Mouse (Mus musculus): ENCODE measurements around the gene Ccnq. TPM values are rescaled to one million over a fixed set of nuclear protein-coding genes. Genes with fewer than 3 reads are reported as not detected.
"Not testable (repeated sequence)": the region's sequence is repeated elsewhere in the genome, so short reads cannot be mapped to it uniquely, and the experiment has no call there.

Gene Ccnq
- polyA plus RNA-seq, 1 experiment: 56.9 TPM

- no peak overlapping the region for H3K4me3 ChIP-seq (ENCODE audit: insufficient read depth, low read depth, low read length)
- H3K27me3 ChIP-seq (replicated peaks; ENCODE audit: control insufficient read depth, insufficient read depth, low read length): no peaks in the 10 kb centered on the region
- peaks cover 5% of the 10 kb centered on the region; the same call in 1 of the 2 replicates for H3K4me1 ChIP-seq (ENCODE audit: control insufficient read depth, insufficient read depth, low read length)
- no peaks in the 10 kb centered on the region for H3K36me3 ChIP-seq (ENCODE audit: control insufficient read depth, insufficient read depth, low read length)
- TF ChIP-seq POLR2A (IDR thresholded peaks at IDR 0.05; ENCODE audit: low read depth, low read length) (no peak), CTCF (conservative IDR thresholded peaks at IDR 0.05; ENCODE audit: insufficient read depth, insufficient read length, low read depth, low read length) (no peak)
- no peak overlapping the region for H3K27ac ChIP-seq (ENCODE audit: insufficient read depth, low read depth, low read length)
- no peak for DNase-seq
- WGBS: 89% methylated on average over 9 of the region's 9 CpGs
These were observed 9.6 kb upstream of the Ccnq start for GRCm38 (mm10) chr11:78761086-78761485.

GRCm38 (mm10) chr11:78755299-78755698 lies 3.8 kb upstream of the Ccnq start:
- DNase-seq: no peak
- Histone ChIP-seq H3K36me3 (ENCODE audit: control insufficient read depth, insufficient read depth, low read length) (no peaks in the 10 kb centered on the region), H3K27ac (ENCODE audit: insufficient read depth, low read depth, low read length) (no peak overlapping the region), H3K4me1 (ENCODE audit: control insufficient read depth, insufficient read depth, low read length) (0 out of 2 replicates have a peak, but pooled peaks cover 2% of the 10 kb centered on the region), H3K27me3 (replicated peaks; ENCODE audit: control insufficient read depth, insufficient read depth, low read length) (no peaks in the 10 kb centered on the region), H3K4me3 (ENCODE audit: insufficient read depth, low read depth, low read length) (no peak overlapping the region)
- TF ChIP-seq CTCF (conservative IDR thresholded peaks at IDR 0.05; ENCODE audit: insufficient read depth, insufficient read length, low read depth, low read length): no peak
- no peak for TF ChIP-seq POLR2A (IDR thresholded peaks at IDR 0.05; ENCODE audit: low read depth, low read length)
- WGBS: 59% methylated on average over 1 of the region's 1 CpGs

GRCm38 (mm10) chr11:78754177-78754576 lies 2.6 kb upstream of the Ccnq start:
- not testable (repeated sequence) for H3K36me3 ChIP-seq (ENCODE audit: control insufficient read depth, insufficient read depth, low read length); DNase-seq; H3K4me3 ChIP-seq (ENCODE audit: insufficient read depth, low read depth, low read length); H3K4me1 ChIP-seq (ENCODE audit: control insufficient read depth, insufficient read depth, low read length); H3K27me3 ChIP-seq (replicated peaks; ENCODE audit: control insufficient read depth, insufficient read depth, low read length); H3K27ac ChIP-seq (ENCODE audit: insufficient read depth, low read depth, low read length)
- WGBS: 79% methylated on average over 1 of the region's 1 CpGs

DNA sequence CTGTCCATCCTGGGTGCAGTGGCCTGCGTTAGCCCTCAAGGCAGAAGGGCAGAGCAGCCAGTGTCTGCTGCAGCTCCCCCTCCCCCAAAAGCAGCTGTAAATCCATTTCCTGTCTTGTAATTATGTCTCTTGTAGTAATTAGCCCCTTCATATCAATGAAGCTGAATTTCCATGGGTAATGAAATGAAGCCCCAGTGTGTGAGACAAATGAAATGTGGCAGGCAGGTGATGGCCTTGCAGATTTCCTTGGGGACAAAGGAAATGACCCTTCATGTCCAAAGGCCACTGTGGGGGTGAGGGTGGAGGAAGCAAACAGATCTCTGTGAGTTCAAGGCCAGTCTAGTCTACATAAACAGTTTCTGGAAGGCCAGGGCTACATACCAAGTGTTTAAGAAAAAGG lies 1.7 kb upstream of the Ccnq start:
- 0 out of 2 replicates have a peak, but pooled peaks cover 2% of the 10 kb centered on the region for H3K4me1 ChIP-seq (ENCODE audit: control insufficient read depth, insufficient read depth, low read length)
- DNase-seq: no peak
- no peak for TF ChIP-seq POLR2A (IDR thresholded peaks at IDR 0.05; ENCODE audit: low read depth, low read length)
- TF ChIP-seq CTCF (conservative IDR thresholded peaks at IDR 0.05; ENCODE audit: insufficient read depth, insufficient read length, low read depth, low read length): no peak
- no peaks in the 10 kb centered on the region for H3K27me3 ChIP-seq (replicated peaks; ENCODE audit: control insufficient read depth, insufficient read depth, low read length)
- no peak overlapping the region for H3K27ac ChIP-seq (ENCODE audit: insufficient read depth, low read depth, low read length)
- no peak overlapping the region for H3K4me3 ChIP-seq (ENCODE audit: insufficient read depth, low read depth, low read length)
- WGBS: 61% methylated on average over 1 of the region's 1 CpGs
- H3K36me3 ChIP-seq (ENCODE audit: control insufficient read depth, insufficient read depth, low read length): no peaks in the 10 kb centered on the region

DNA sequence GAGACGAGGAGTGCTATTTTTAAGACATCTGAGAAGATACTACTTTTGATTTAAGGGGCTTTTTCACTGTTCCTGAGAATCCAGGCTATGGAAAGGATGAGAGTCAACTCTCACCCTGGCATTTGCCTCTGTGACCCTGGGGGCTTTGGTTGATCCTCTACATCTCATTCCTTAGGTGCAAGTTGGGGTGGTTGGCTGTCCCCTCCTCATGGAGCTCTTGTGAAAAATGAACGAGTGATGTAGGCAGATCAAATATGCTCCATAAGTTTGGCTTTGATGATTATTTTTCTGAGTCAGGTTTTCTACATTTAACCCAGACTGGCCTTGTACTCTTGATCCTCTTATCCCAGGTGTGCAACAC lies 294 bp upstream of the Ccnq start:
- WGBS: 3% methylated on average over 2 of the region's 2 CpGs
- 0 out of 2 replicates have a peak, but pooled peaks cover 2% of the 10 kb centered on the region for H3K4me1 ChIP-seq (ENCODE audit: control insufficient read depth, insufficient read depth, low read length)
- DNase-seq: no peak
- no peak for TF ChIP-seq POLR2A (IDR thresholded peaks at IDR 0.05; ENCODE audit: low read depth, low read length)
- no peak for TF ChIP-seq CTCF (conservative IDR thresholded peaks at IDR 0.05; ENCODE audit: insufficient read depth, insufficient read length, low read depth, low read length)
- H3K36me3 ChIP-seq (ENCODE audit: control insufficient read depth, insufficient read depth, low read length): no peaks in the 10 kb centered on the region
- no peak overlapping the region for H3K27ac ChIP-seq (ENCODE audit: insufficient read depth, low read depth, low read length)
- peak overlapping the region; percentile 92 for H3K4me3 ChIP-seq (ENCODE audit: insufficient read depth, low read depth, low read length)
- H3K27me3 ChIP-seq (replicated peaks; ENCODE audit: control insufficient read depth, insufficient read depth, low read length): no peaks in the 10 kb centered on the region

GRCm38 (mm10) chr11:78746264-78746663 lies 5.3 kb downstream of the Ccnq start:
- no peaks in the 10 kb centered on the region for H3K36me3 ChIP-seq (ENCODE audit: control insufficient read depth, insufficient read depth, low read length)
- H3K27ac ChIP-seq (ENCODE audit: insufficient read depth, low read depth, low read length): no peak overlapping the region
- TF ChIP-seq POLR2A (IDR thresholded peaks at IDR 0.05; ENCODE audit: low read depth, low read length) (no peak), CTCF (conservative IDR thresholded peaks at IDR 0.05; ENCODE audit: insufficient read depth, insufficient read length, low read depth, low read length) (no peak)
- no peak for DNase-seq
- H3K27me3 ChIP-seq (replicated peaks; ENCODE audit: control insufficient read depth, insufficient read depth, low read length): no peaks in the 10 kb centered on the region
- no peak overlapping the region for H3K4me3 ChIP-seq (ENCODE audit: insufficient read depth, low read depth, low read length)
- H3K4me1 ChIP-seq (ENCODE audit: control insufficient read depth, insufficient read depth, low read length): no peaks in the 10 kb centered on the region
- WGBS: 89% methylated on average over 7 of the region's 7 CpGs

GRCm38 (mm10) chr11:78745475-78745874 lies 6.1 kb downstream of the Ccnq start:
- DNase-seq: peak; percentile 18
- 51% methylated on average over 4 of the region's 4 CpGs for WGBS
- H3K27ac ChIP-seq (ENCODE audit: insufficient read depth, low read depth, low read length): no peak overlapping the region

DNA sequence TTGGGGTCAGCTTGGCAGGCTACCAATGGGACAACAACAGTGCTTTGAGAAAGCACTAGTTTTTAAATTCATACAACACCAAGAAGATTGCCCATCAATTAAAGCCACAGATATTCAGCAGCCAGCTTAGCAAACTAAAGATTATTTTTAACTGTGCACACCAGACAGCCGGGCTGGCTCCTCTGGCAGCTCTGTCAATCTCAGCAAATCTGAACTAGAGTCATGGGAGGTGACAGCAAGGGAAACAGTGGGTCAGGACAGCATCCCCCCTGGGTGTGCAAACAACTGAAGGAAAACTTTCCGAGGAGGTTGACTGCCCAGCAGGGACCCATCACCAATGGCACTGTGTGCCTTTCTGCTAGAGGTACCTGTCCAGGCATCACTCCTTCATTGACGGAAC lies 9.1 kb downstream of the Ccnq start:
- H3K36me3 ChIP-seq (ENCODE audit: control insufficient read depth, insufficient read depth, low read length): no peaks in the 10 kb centered on the region
- H3K27me3 ChIP-seq (replicated peaks; ENCODE audit: control insufficient read depth, insufficient read depth, low read length): no peaks in the 10 kb centered on the region
- DNase-seq: no peak
- H3K4me1 ChIP-seq (ENCODE audit: control insufficient read depth, insufficient read depth, low read length): no peaks in the 10 kb centered on the region
- no peak overlapping the region for H3K27ac ChIP-seq (ENCODE audit: insufficient read depth, low read depth, low read length)
- TF ChIP-seq CTCF (conservative IDR thresholded peaks at IDR 0.05; ENCODE audit: insufficient read depth, insufficient read length, low read depth, low read length) (no peak), POLR2A (IDR thresholded peaks at IDR 0.05; ENCODE audit: low read depth, low read length) (no peak)
- H3K4me3 ChIP-seq (ENCODE audit: insufficient read depth, low read depth, low read length): no peak overlapping the region
- WGBS: 74% methylated on average over 3 of the region's 3 CpGs

More at GRCm38 (mm10) chr11:78745475-78745874, 6.1 kb downstream of the Ccnq start:
- Histone ChIP-seq H3K4me3 (ENCODE audit: insufficient read depth, low read depth, low read length) (no peak overlapping the region), H3K27me3 (replicated peaks; ENCODE audit: control insufficient read depth, insufficient read depth, low read length) (no peaks in the 10 kb centered on the region), H3K4me1 (ENCODE audit: control insufficient read depth, insufficient read depth, low read length) (no peaks in the 10 kb centered on the region), H3K36me3 (ENCODE audit: control insufficient read depth, insufficient read depth, low read length) (no peaks in the 10 kb centered on the region)
- TF ChIP-seq POLR2A (IDR thresholded peaks at IDR 0.05; ENCODE audit: low read depth, low read length) (no peak), CTCF (conservative IDR thresholded peaks at IDR 0.05; ENCODE audit: insufficient read depth, insufficient read length, low read depth, low read length) (no peak)
